Mouse (Mus musculus): ENCODE measurements around the gene Vamp2. TPM values are rescaled to one million over a fixed set of nuclear protein-coding genes. Genes with fewer than 3 reads are reported as not detected.

The Vamp2 gene
- polyA plus RNA-seq, 1 experiment from 2014 or later = 98.1 TPM

DNA sequence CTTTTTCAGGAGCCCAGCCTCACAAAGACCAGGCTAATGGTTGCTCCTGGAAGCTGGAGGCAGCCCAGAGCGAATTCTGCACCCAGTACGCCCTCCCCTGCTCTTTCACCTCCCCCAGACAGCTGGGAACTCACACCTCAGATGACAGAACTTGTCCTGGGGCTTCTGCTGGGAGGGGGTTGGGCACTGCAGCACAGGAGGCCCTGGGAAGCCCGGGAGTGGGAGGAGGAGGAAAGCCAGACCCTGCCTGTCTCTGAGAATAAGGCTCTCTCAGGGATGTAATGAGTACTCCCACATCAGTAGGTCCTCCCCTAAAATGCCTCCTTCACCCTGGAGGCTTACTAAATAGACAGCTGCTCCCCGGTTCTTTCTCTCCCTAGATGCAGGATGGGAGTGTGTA lies 1.2 kb upstream of the Vamp2 start:
- Histone ChIP-seq H3K4me3 (ENCODE audit: low read depth, low read length) (no peak overlapping the region), H3K9ac (ENCODE audit: low read depth, low read length) (no peak overlapping the region), H3K27me3 (ENCODE audit: control insufficient read depth, insufficient read depth, low read length) (no peaks in the 10 kb centered on the region), H3K4me2 (replicated peaks; ENCODE audit: low read depth, low read length) (no peak overlapping the region), H3K36me3 (ENCODE audit: control insufficient read depth, insufficient read depth, low read length) (no peaks in the 10 kb centered on the region), H3K27ac (ENCODE audit: low read depth, low read length) (peak overlapping the region; percentile 52; the same call in 1 of the 2 replicates), H3K9me3 (ENCODE audit: control insufficient read depth, low read length) (no peaks in the 10 kb centered on the region), H3K4me1 (replicated peaks; ENCODE audit: control insufficient read depth, insufficient read depth, low read length) (peaks cover 13% of the 10 kb centered on the region)
- ATAC-seq (ENCODE audit: low FRiP score) = no peak
- 29% methylated on average over 4 of the region's 4 CpGs for WGBS
- no peak for DNase-seq (ENCODE audit: low spot score)

DNA sequence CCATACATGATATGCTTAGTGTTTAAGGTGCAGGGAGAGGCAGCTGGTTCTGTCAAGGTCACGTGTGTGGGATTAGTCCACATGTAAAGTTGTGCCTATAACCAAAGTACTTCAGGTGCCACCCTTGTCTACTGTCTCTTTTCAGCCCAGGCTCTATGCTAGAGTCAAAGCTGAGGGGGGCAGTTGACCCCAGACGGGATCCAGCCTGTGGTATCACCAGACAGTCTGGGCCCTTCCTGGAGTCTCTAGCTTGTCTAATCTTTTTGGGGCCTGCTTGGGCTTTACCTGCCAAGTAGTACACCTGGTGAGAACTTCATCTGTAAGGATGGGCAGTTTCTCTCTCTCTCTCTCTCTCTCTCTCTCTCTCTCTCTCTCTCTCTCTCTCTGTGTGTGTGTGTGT lies 693 bp upstream of the Vamp2 start:
- Histone ChIP-seq H3K27ac (ENCODE audit: low read depth, low read length) (peak overlapping the region; percentile 52), H3K36me3 (ENCODE audit: control insufficient read depth, insufficient read depth, low read length) (0 out of 2 replicates have a peak, but pooled peaks cover 1% of the 10 kb centered on the region), H3K4me2 (replicated peaks; ENCODE audit: low read depth, low read length) (no peak overlapping the region; the same call in 1 of the 2 replicates), H3K9me3 (ENCODE audit: control insufficient read depth, low read length) (no peaks in the 10 kb centered on the region), H3K9ac (ENCODE audit: low read depth, low read length) (peak overlapping the region; percentile 89; the same call in 1 of the 2 replicates), H3K4me3 (ENCODE audit: low read depth, low read length) (no peak overlapping the region), H3K27me3 (ENCODE audit: control insufficient read depth, insufficient read depth, low read length) (no peaks in the 10 kb centered on the region), H3K4me1 (replicated peaks; ENCODE audit: control insufficient read depth, insufficient read depth, low read length) (peaks cover 13% of the 10 kb centered on the region)
- ATAC-seq (ENCODE audit: low FRiP score) = no peak
- DNase-seq (ENCODE audit: low spot score) = no peak
- 74% methylated on average over 2 of the region's 2 CpGs for WGBS

DNA sequence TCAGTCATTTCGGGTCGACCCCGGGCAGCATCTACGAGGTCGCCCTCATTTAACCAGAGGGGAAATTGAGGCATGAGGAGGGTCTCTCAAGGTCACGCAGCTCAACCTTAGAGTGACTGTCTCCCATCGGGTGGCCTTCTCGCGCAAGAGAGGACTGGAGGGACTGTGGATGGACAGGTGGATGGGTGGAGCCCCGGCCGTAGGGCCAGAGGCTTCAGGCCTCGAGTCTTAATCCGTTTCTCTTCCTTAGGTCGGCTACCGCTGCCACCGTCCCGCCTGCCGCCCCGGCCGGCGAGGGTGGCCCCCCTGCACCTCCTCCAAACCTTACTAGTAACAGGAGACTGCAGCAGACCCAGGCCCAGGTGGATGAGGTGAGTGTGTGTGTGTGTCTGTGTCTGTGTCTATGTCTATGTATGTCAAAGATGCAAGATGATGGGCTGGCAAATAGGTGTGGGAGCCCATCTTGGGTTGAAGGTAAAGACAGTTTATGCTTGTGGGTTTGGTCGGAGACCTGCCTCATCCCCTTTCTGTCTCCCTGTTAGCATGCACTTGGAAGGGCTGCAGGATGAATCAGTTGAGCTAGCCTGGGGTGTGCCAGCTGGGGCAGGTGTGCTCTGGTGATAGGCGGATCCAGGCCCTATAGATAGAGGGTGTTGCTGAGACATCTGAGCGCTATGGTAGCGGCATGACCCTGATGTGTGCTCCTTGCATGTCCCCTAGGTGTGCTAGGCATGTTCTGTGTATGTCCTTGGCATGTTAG lies 746 bp downstream of the Vamp2 start:
- 12% methylated on average over 25 of the region's 25 CpGs for WGBS
- peak overlapping the region; percentile 86 for H3K27ac ChIP-seq (ENCODE audit: low read depth, low read length)
- H3K36me3 ChIP-seq (ENCODE audit: control insufficient read depth, insufficient read depth, low read length) = 0 out of 2 replicates have a peak, but pooled peaks cover 3% of the 10 kb centered on the region
- peak overlapping the region; percentile 81 for H3K4me3 ChIP-seq (ENCODE audit: low read depth, low read length)
- peak overlapping the region; percentile 92 for H3K4me2 ChIP-seq (replicated peaks; ENCODE audit: low read depth, low read length)
- ATAC-seq (ENCODE audit: low FRiP score) = peak; percentile 18; the same call in 1 of the 2 replicates
- H3K9me3 ChIP-seq (ENCODE audit: control insufficient read depth, low read length) = no peaks in the 10 kb centered on the region
- peak overlapping the region; percentile 89 for H3K9ac ChIP-seq (ENCODE audit: low read depth, low read length)
- peaks cover 13% of the 10 kb centered on the region for H3K4me1 ChIP-seq (replicated peaks; ENCODE audit: control insufficient read depth, insufficient read depth, low read length)
- DNase-seq (ENCODE audit: low spot score) = no peak
- no peaks in the 10 kb centered on the region for H3K27me3 ChIP-seq (ENCODE audit: control insufficient read depth, insufficient read depth, low read length)

DNA sequence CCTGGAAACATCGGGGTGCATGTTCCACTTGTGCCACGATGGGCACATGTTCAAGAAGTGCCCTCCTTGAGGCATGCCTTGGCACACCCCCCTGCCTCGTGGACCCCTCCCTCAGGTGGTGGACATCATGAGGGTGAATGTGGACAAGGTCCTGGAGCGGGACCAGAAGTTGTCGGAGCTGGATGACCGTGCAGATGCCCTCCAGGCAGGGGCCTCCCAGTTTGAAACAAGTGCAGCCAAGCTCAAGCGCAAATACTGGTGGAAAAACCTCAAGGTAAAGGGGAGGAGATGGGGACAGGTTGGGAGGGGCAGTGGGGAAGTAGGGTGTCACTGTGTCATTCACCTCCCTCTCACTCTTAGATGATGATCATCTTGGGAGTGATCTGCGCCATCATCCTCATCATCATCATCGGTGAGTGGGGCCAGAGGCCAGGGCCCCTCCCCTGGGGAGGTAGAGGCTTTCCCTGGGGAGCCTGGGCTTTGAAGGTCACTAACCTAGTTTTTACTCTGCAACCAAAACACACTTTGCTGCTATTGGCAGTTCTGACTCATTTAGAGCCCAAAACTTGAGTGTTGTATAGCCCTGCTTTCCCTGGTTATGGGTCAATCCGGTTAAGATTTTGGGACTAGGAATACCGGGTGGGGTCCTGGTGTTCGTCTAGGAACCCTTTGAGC lies 1.5 kb downstream of the Vamp2 start:
- peak overlapping the region; percentile 92 for H3K4me2 ChIP-seq (replicated peaks; ENCODE audit: low read depth, low read length)
- H3K27ac ChIP-seq (ENCODE audit: low read depth, low read length) = no peak overlapping the region
- WGBS = 92% methylated on average over 12 of the region's 12 CpGs
- no peaks in the 10 kb centered on the region for H3K27me3 ChIP-seq (ENCODE audit: control insufficient read depth, insufficient read depth, low read length)
- H3K9me3 ChIP-seq (ENCODE audit: control insufficient read depth, low read length) = no peaks in the 10 kb centered on the region
- ATAC-seq (ENCODE audit: low FRiP score) (no peak), DNase-seq (ENCODE audit: low spot score) (no peak)
- peak overlapping the region; percentile 89; the same call in 1 of the 2 replicates for H3K9ac ChIP-seq (ENCODE audit: low read depth, low read length)
- peak overlapping the region; percentile 81 for H3K4me3 ChIP-seq (ENCODE audit: low read depth, low read length)
- peaks cover 13% of the 10 kb centered on the region for H3K4me1 ChIP-seq (replicated peaks; ENCODE audit: control insufficient read depth, insufficient read depth, low read length)
- H3K36me3 ChIP-seq (ENCODE audit: control insufficient read depth, insufficient read depth, low read length) = 0 out of 2 replicates have a peak, but pooled peaks cover 3% of the 10 kb centered on the region

DNA sequence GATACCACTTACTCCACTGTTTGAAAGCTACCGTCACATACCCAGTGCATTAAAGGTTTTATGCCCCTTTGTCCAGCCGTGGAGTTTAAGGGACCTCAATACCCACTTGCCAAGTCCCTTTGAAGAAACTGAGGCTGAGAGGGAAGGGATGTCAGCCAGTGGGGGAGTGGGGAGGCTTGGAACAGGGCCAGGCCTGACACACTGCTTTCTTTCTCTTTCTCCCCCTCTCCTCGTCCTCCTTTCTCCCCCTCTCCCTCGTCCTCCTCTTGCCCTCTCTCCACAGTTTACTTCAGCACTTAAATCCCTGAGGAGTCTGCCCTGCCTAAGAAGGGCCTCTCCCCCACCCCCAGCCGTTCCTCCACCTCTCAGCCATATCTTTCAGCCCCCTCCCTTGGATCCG lies 2.1 kb downstream of the Vamp2 start:
- Histone ChIP-seq H3K4me2 (replicated peaks; ENCODE audit: low read depth, low read length) (no peak overlapping the region), H3K27ac (ENCODE audit: low read depth, low read length) (no peak overlapping the region), H3K4me1 (replicated peaks; ENCODE audit: control insufficient read depth, insufficient read depth, low read length) (peaks cover 13% of the 10 kb centered on the region), H3K4me3 (ENCODE audit: low read depth, low read length) (no peak overlapping the region), H3K27me3 (ENCODE audit: control insufficient read depth, insufficient read depth, low read length) (no peaks in the 10 kb centered on the region), H3K9me3 (ENCODE audit: control insufficient read depth, low read length) (no peaks in the 10 kb centered on the region), H3K36me3 (ENCODE audit: control insufficient read depth, insufficient read depth, low read length) (0 out of 2 replicates have a peak, but pooled peaks cover 3% of the 10 kb centered on the region), H3K9ac (ENCODE audit: low read depth, low read length) (0 out of 2 replicates have a peak overlapping the region, but pooled peaks have one; percentile 7)
- 80% methylated on average over 6 of the region's 6 CpGs for WGBS
- DNase-seq (ENCODE audit: low spot score) (no peak), ATAC-seq (ENCODE audit: low FRiP score) (no peak)

DNA sequence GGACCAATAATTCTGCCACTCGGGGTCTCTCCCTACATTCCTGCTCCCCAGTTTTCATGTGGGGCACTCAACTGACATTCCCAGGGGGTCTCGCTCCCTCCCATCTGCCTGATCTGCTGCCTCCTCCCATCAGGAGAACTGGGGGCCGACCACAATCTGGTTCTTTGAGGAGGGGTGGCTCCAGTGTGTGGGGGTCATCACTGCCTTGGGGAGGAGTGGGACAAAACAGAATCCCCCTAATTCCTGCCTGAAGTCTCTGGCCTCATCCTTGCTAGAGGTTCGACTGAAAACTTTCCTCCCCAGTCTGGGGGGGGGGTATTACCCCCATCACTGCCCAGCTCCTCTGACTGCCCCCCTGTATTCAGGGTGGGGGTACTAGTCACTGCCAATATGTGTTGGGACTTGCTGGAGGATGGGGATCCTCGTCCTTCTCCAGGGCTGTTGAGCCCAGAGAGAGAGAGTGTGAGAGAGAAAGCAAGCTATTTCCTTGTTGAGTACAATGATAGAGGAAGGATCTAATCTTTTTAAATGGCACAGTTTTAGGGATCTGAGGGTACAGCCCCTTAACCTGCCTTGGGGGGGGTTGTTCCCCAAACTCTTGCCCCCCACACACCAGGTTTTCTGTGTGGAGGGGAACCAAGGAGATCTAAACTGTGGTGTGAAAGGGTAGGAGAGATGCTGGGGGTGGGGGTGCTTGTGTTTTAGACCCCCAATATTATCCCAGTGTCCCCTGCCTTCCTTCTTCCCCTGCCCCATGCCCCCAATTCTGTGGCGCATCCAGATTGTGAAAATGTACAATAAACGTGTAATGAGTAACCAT lies 3.5 kb downstream of the Vamp2 start:
- H3K4me2 ChIP-seq (replicated peaks; ENCODE audit: low read depth, low read length) = no peak overlapping the region
- H3K27ac ChIP-seq (ENCODE audit: low read depth, low read length) = no peak overlapping the region
- DNase-seq (ENCODE audit: low spot score) (no peak), ATAC-seq (ENCODE audit: low FRiP score) (no peak)
- H3K9me3 ChIP-seq (ENCODE audit: control insufficient read depth, low read length) = no peaks in the 10 kb centered on the region
- H3K4me1 ChIP-seq (replicated peaks; ENCODE audit: control insufficient read depth, insufficient read depth, low read length) = peaks cover 17% of the 10 kb centered on the region
- no peak overlapping the region for H3K9ac ChIP-seq (ENCODE audit: low read depth, low read length)
- 0 out of 2 replicates have a peak, but pooled peaks cover 3% of the 10 kb centered on the region for H3K36me3 ChIP-seq (ENCODE audit: control insufficient read depth, insufficient read depth, low read length)
- H3K27me3 ChIP-seq (ENCODE audit: control insufficient read depth, insufficient read depth, low read length) = no peaks in the 10 kb centered on the region
- WGBS = 69% methylated on average over 7 of the region's 7 CpGs
- no peak overlapping the region for H3K4me3 ChIP-seq (ENCODE audit: low read depth, low read length)

DNA sequence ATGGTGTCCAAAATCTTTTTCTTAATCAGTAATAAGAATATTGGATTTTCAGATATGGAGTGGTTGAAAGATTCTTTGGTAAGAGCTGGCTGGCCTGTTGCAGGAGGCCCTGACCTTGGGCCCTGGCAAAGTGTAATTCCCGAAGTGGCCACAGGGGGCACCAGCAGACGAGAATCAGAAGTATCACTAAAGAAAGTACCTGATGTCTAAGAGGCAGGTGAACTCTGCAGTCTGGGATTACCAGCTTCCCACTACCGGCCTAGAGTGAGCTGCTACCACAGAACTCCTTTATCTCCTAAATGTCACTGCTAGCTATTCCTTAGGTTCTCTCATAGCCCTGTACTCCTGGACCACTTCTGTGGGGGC lies 4.1 kb downstream of the Vamp2 start:
- Histone ChIP-seq H3K4me3 (ENCODE audit: low read depth, low read length) (no peak overlapping the region), H3K27ac (ENCODE audit: low read depth, low read length) (no peak overlapping the region), H3K9ac (ENCODE audit: low read depth, low read length) (no peak overlapping the region), H3K4me2 (replicated peaks; ENCODE audit: low read depth, low read length) (no peak overlapping the region), H3K27me3 (ENCODE audit: control insufficient read depth, insufficient read depth, low read length) (no peaks in the 10 kb centered on the region), H3K9me3 (ENCODE audit: control insufficient read depth, low read length) (no peaks in the 10 kb centered on the region), H3K4me1 (replicated peaks; ENCODE audit: control insufficient read depth, insufficient read depth, low read length) (peaks cover 22% of the 10 kb centered on the region), H3K36me3 (ENCODE audit: control insufficient read depth, insufficient read depth, low read length) (0 out of 2 replicates have a peak, but pooled peaks cover 3% of the 10 kb centered on the region)
- DNase-seq (ENCODE audit: low spot score) (peak; percentile 90), ATAC-seq (ENCODE audit: low FRiP score) (no peak)
- 0% methylated on average over 3 of the region's 3 CpGs for WGBS

DNA sequence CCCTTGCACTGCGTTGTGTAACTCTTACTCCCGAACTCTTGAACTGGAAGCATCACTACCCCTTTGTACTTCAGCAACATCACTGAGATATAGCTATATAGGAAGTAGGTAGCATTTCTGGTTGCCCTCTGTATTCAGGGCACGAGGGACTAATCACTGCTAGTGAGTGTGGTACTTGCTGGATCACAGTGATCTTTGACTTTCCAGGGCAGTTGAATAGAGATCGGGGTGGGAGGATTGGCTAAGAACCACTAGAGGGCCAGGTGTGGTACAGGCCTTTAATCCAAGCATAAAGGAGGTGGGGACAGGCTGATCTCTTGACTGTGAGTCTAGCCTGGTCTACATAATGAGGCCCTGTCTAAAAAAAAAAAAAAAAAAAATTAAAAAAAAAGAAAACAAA lies 4.6 kb downstream of the Vamp2 start:
- no peak overlapping the region for H3K4me3 ChIP-seq (ENCODE audit: low read depth, low read length)
- 0 out of 2 replicates have a peak, but pooled peaks cover 3% of the 10 kb centered on the region for H3K36me3 ChIP-seq (ENCODE audit: control insufficient read depth, insufficient read depth, low read length)
- no peak overlapping the region for H3K4me2 ChIP-seq (replicated peaks; ENCODE audit: low read depth, low read length)
- peaks cover 24% of the 10 kb centered on the region for H3K4me1 ChIP-seq (replicated peaks; ENCODE audit: control insufficient read depth, insufficient read depth, low read length)
- ATAC-seq (ENCODE audit: low FRiP score) (no peak), DNase-seq (ENCODE audit: low spot score) (no peak)
- no peaks in the 10 kb centered on the region for H3K27me3 ChIP-seq (ENCODE audit: control insufficient read depth, insufficient read depth, low read length)
- WGBS = 88% methylated on average over 4 of the region's 4 CpGs
- no peak overlapping the region for H3K9ac ChIP-seq (ENCODE audit: low read depth, low read length)
- no peak overlapping the region for H3K27ac ChIP-seq (ENCODE audit: low read depth, low read length)
- no peaks in the 10 kb centered on the region for H3K9me3 ChIP-seq (ENCODE audit: control insufficient read depth, low read length)

Data from hindbrain, embryonic 11.5 days (tissue).